Mouse (Mus musculus) small intestine, adult 2 months (tissue): ENCODE results near the gene Zkscan1. TPM values are rescaled to one million over a fixed set of nuclear protein-coding genes. Genes with fewer than 3 reads are reported as not detected.

Source experiments
- H3K27ac ChIP-seq: fragments of 200-500 bp; 2 replicates; pipeline ENCODE4 v1.5.1; 2012; ENCODE audit warnings: low read depth, low read length, control low read depth, inconsistent platforms; ENCODE audit not compliant: insufficient read depth
- H3K27me3 ChIP-seq: fragments of 200-500 bp; 2 replicates; pipeline ENCODE4 v1.6.1; 2012; ENCODE audit warnings: mild to moderate bottlenecking, moderate library complexity, low read length, inconsistent platforms; ENCODE audit not compliant: control insufficient read depth, insufficient read depth
- H3K36me3 ChIP-seq: fragments of 200-500 bp; 2 replicates; pipeline ENCODE4 v1.6.1; 2012; ENCODE audit warnings: mild to moderate bottlenecking, low read length, control low read depth, inconsistent platforms; ENCODE audit not compliant: control insufficient read depth, insufficient read depth
- H3K4me1 ChIP-seq: fragments of 200-500 bp; 2 replicates; pipeline ENCODE4 v1.6.1; 2012; ENCODE audit warnings: low read length, inconsistent platforms, mixed read lengths; ENCODE audit not compliant: control insufficient read depth, insufficient read depth, insufficient read length
- H3K4me3 ChIP-seq: fragments of 200-500 bp; 2 replicates; pipeline ENCODE4 v1.5.1; 2012; ENCODE audit warnings: low read depth, mild to moderate bottlenecking, control low read depth, inconsistent platforms, low read length, moderate library complexity
- CTCF ChIP-seq: fragments of 200-500 bp; IDR thresholded peaks from 2 replicates; pipeline ENCODE4 v1.5.1; 2012; ENCODE audit warnings: low read depth, mild to moderate bottlenecking, control low read depth, inconsistent platforms, low read length, moderate library complexity, mixed read lengths; ENCODE audit not compliant: insufficient replicate concordance, insufficient read length; ENCODE audit errors: extremely low read depth
- POLR2A ChIP-seq: fragments of 200-500 bp; IDR thresholded peaks from 2 replicates; pipeline ENCODE4 v1.6.1; 2012; ENCODE audit warnings: low read depth, mild to moderate bottlenecking, control low read depth, inconsistent platforms, low read length, moderate library complexity
- WGBS: fragments of 180-500 bp; shearing (Covaris S2); methylation state at CpG from one replicate; pipeline ENCODE4 v1.1.7; 2018; 5-methylcytosine and 5-hydroxymethylcytosine counted together
- polyA plus RNA-seq: library from polyadenylated mRNA; depleted of rRNA; stranded (reverse); fragments of >200 nt; gene quantifications from 2 replicates; pipeline ENCODE4 v1.2.3, GENCODE M21; 2012; rRNA removed

Gene Zkscan1
- polyA plus RNA-seq, 1 experiment = 1.4 TPM

DNA sequence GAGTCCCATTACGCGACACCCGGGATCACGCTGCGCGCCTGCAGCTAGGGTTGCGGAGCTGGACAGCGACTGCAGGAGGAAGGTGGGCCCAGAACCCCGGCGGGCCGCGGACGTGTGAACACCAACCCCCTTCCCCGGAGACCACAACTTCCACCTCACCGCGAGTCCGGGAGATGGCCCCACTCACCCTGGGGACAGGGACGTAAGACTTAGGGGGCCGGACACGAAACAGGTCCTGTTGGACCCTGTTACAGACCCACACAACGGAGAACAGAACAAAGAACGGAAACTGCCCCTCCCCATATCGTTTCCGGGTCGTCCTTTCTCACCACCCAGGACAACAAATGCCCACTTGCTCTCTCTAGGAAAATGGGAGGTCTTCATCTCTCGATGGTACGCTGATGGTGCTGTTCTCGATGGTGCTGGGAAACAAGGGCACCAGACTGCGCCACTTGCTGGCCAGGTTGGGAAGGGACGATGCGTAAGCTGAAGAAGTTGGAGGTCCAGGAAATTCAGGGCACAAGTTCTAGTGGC is 70.6 kb downstream of the Zkscan1 start, which contains the start of gene Zfp113:
TSS of gene Zfp113 (minus strand) at position 302 of the 534 bp plus-strand sequence.
- Histone ChIP-seq H3K4me1 (no peaks in the 10 kb centered on the region), H3K27ac (peak within 1 kb of the TSS; percentile 58), H3K36me3 (peaks cover 16% of the 10 kb centered on the region), H3K27me3 (no peaks in the 10 kb centered on the region), H3K4me3 (peak within 1 kb of the TSS; percentile 92)
- TF ChIP-seq CTCF = peak; percentile 84; the same call in 1 of the 2 replicates
- TF ChIP-seq POLR2A = peak; percentile 69
- whole genome bisulfite sequencing = under 1% methylated on average over 31 of the region's 31 CpGs

Other genes starting within 250 kb of the Zkscan1 start
- 4.3 and 5.0 TPM in 2 replicates for gene Pilra, start 248.8 kb upstream of the Zkscan1 start, polyA plus RNA-seq
- 4.8 and 5.4 TPM in 2 replicates for gene Pilrb1, start 227.0 kb upstream of the Zkscan1 start, polyA plus RNA-seq
- 3.7 and 5.2 TPM in 2 replicates for gene Pilrb2, start 213.3 kb upstream of the Zkscan1 start, polyA plus RNA-seq
- 19.2 and 46.0 TPM in 2 replicates for gene Cyp3a13, start 163.5 kb upstream of the Zkscan1 start, polyA plus RNA-seq
- gene Gjc3, start 122.0 kb upstream of the Zkscan1 start, polyA plus RNA-seq = 0.04 and 0.08 TPM in 2 replicates
- 0.15 TPM in 1 of 2 replicates, not detected in the other for gene Azgp1, start 103.6 kb upstream of the Zkscan1 start, polyA plus RNA-seq
- not detected in 2 replicates for gene Smok3a, start 63.8 kb upstream of the Zkscan1 start, polyA plus RNA-seq
- not detected in 2 replicates for gene Smok3b, start 63.7 kb upstream of the Zkscan1 start, polyA plus RNA-seq
- not detected in 2 replicates for gene Smok3c, start 31.9 kb upstream of the Zkscan1 start, polyA plus RNA-seq
- 2.5 and 3.2 TPM in 2 replicates for gene Zscan21, start 31.8 kb downstream of the Zkscan1 start, polyA plus RNA-seq
- gene Zfp113, start 70.7 kb downstream of the Zkscan1 start, polyA plus RNA-seq = 0.28 and 0.81 TPM in 2 replicates
- gene Cops6, start 76.0 kb downstream of the Zkscan1 start, polyA plus RNA-seq = 32.7 and 61.2 TPM in 2 replicates
- 11.0 and 18.3 TPM in 2 replicates for gene Ap4m1, start 86.9 kb downstream of the Zkscan1 start, polyA plus RNA-seq
- 10.8 and 25.2 TPM in 2 replicates for gene Mcm7, start 87.3 kb downstream of the Zkscan1 start, polyA plus RNA-seq
- 25.5 and 46.4 TPM in 2 replicates for gene Taf6, start 102.4 kb downstream of the Zkscan1 start, polyA plus RNA-seq
- gene Cnpy4, start 102.4 kb downstream of the Zkscan1 start, polyA plus RNA-seq = 0.39 and 1.5 TPM in 2 replicates
- gene Mblac1, start 109.2 kb downstream of the Zkscan1 start, polyA plus RNA-seq = 2.4 and 3.0 TPM in 2 replicates
- 0.61 and 0.70 TPM in 2 replicates for gene Nxpe5, start 140.8 kb downstream of the Zkscan1 start, polyA plus RNA-seq
- gene Lamtor4, start 170.4 kb downstream of the Zkscan1 start, polyA plus RNA-seq = 87.3 and 168 TPM in 2 replicates
- 34.7 and 56.7 TPM in 2 replicates for gene BC037034, start 178.9 kb downstream of the Zkscan1 start, polyA plus RNA-seq
- 0.15 and 0.28 TPM in 2 replicates for gene Gal3st4, start 187.8 kb downstream of the Zkscan1 start, polyA plus RNA-seq
- not detected in 2 replicates for gene Gm43720, start 194.9 kb downstream of the Zkscan1 start, polyA plus RNA-seq
- 1.1 and 1.4 TPM in 2 replicates for gene Gpc2, start 194.9 kb downstream of the Zkscan1 start, polyA plus RNA-seq
- 0.33 and 0.46 TPM in 2 replicates for gene Stag3, start 195.2 kb downstream of the Zkscan1 start, polyA plus RNA-seq